Mouse (Mus musculus) hindbrain, embryonic 12.5 days (tissue): ENCODE measurements around the gene Nfyb. TPM values are rescaled to one million over a fixed set of nuclear protein-coding genes. Genes with fewer than 3 reads are reported as not detected.

Experiments used
- ATAC-seq: fragments of 200-750 bp; cut with Nextera tagmentation; 2 replicates; pipeline ENCODE4 v1.8.0; 2017; ENCODE audit warnings: moderate TSS enrichment; ENCODE audit not compliant: low FRiP score
- H3K27ac ChIP-seq: fragments of 300-500 bp; sonication (generic); 2 replicates; pipeline ENCODE4 v1.5.1; 2016; ENCODE audit warnings: mild to moderate bottlenecking
- H3K27me3 ChIP-seq: fragments of 300-500 bp; sonication (generic); 2 replicates; pipeline ENCODE4 v1.6.1; 2016; ENCODE audit warnings: mild to moderate bottlenecking
- H3K36me3 ChIP-seq: fragments of 300-500 bp; sonication (generic); 2 replicates; pipeline ENCODE4 v1.6.1; 2016; ENCODE audit warnings: mild to moderate bottlenecking
- H3K4me1 ChIP-seq: fragments of 300-500 bp; sonication (generic); 2 replicates; pipeline ENCODE4 v1.6.1; 2016
- H3K4me2 ChIP-seq: fragments of 300-500 bp; sonication (generic); replicated peaks from 2 replicates; pipeline ENCODE4 v1.6.1; 2016; ENCODE audit warnings: mild to moderate bottlenecking
- H3K4me3 ChIP-seq: fragments of 300-500 bp; sonication (generic); 2 replicates; pipeline ENCODE4 v1.5.1; 2016; ENCODE audit warnings: mild to moderate bottlenecking
- H3K9ac ChIP-seq: fragments of 300-500 bp; sonication (generic); 2 replicates; pipeline ENCODE4 v1.6.1; 2016; ENCODE audit warnings: mild to moderate bottlenecking, moderate library complexity
- H3K9me3 ChIP-seq: fragments of 300-500 bp; sonication (generic); replicated peaks from 2 replicates; pipeline ENCODE4 v1.6.1; 2016; ENCODE audit warnings: mild to moderate bottlenecking
- WGBS: fragments of 180-500 bp; shearing (Covaris S2); methylation state at CpG from one replicate; pipeline ENCODE4 v1.1.7; 2016; 5-methylcytosine and 5-hydroxymethylcytosine counted together
- polyA plus RNA-seq: library from polyadenylated mRNA; unstranded; fragments of >200 nt; fragmentation: Nextera tagmentation; extraction: Ambion mirVana; gene quantifications from 2 replicates; pipeline ENCODE4 v1.2.1, GENCODE M21; 2016

Gene Nfyb
- 54.9 and 59.2 TPM in 2 replicates for polyA plus RNA-seq

GRCm38 (mm10) chr10:82763840-82764631 is at the start of gene Nfyb:
Gene Nfyb (minus strand): TSS chr10:82764144.
- WGBS: 2% methylated on average over 59 of the region's 68 CpGs
- H3K9ac ChIP-seq: peak within 1 kb of the TSS; percentile 100
- no peaks in the 10 kb centered on the region for H3K27me3 ChIP-seq
- H3K4me1 ChIP-seq: peaks cover 31% of the 10 kb centered on the region
- H3K9me3 ChIP-seq: no peaks in the 10 kb centered on the region
- peak; percentile 97 for ATAC-seq
- H3K4me2 ChIP-seq: peak within 1 kb of the TSS; percentile 76
- H3K4me3 ChIP-seq: peak within 1 kb of the TSS; percentile 98
- H3K36me3 ChIP-seq: peaks cover 21% of the 10 kb centered on the region
- peak within 1 kb of the TSS; percentile 100 for H3K27ac ChIP-seq

- no peak overlapping the region for H3K27ac ChIP-seq
- ATAC-seq: peak; percentile 76
- 6% methylated on average over 29 of the region's 52 CpGs for WGBS
- H3K4me3 ChIP-seq: peak overlapping the region; percentile 47
- H3K36me3 ChIP-seq: no peaks in the 10 kb centered on the region
- peak overlapping the region; percentile 58 for H3K4me2 ChIP-seq
- H3K27me3 ChIP-seq: no peaks in the 10 kb centered on the region
- peak overlapping the region; percentile 41 for H3K9ac ChIP-seq
- peaks cover 21% of the 10 kb centered on the region; the same call in 1 of the 2 replicates for H3K4me1 ChIP-seq
- H3K9me3 ChIP-seq: no peaks in the 10 kb centered on the region
Measured at GRCm38 (mm10) chr10:82811855-82812431, 48.0 kb upstream of the Nfyb start.

GRCm38 (mm10) chr10:82809352-82809751 is 45.4 kb upstream of the Nfyb start:
- Histone ChIP-seq H3K4me2 (no peak overlapping the region), H3K4me1 (peaks cover 17% of the 10 kb centered on the region; the same call in 1 of the 2 replicates), H3K36me3 (no peaks in the 10 kb centered on the region), H3K4me3 (no peak overlapping the region), H3K9ac (no peak overlapping the region), H3K27ac (no peak overlapping the region), H3K27me3 (no peaks in the 10 kb centered on the region), H3K9me3 (no peaks in the 10 kb centered on the region)
- no peak for ATAC-seq
- 9% methylated on average over 3 of the region's 3 CpGs for WGBS

GRCm38 (mm10) chr10:82808891-82809290 is 44.9 kb upstream of the Nfyb start:
- no peak overlapping the region for H3K9ac ChIP-seq
- no peaks in the 10 kb centered on the region for H3K9me3 ChIP-seq
- no peak for ATAC-seq
- H3K27ac ChIP-seq: no peak overlapping the region
- H3K27me3 ChIP-seq: no peaks in the 10 kb centered on the region
- no peak overlapping the region for H3K4me2 ChIP-seq
- no peak overlapping the region for H3K4me3 ChIP-seq
- no peaks in the 10 kb centered on the region for H3K36me3 ChIP-seq
- 74% methylated on average over 8 of the region's 8 CpGs for WGBS
- H3K4me1 ChIP-seq: peaks cover 12% of the 10 kb centered on the region; the same call in 1 of the 2 replicates

- no peak overlapping the region for H3K27ac ChIP-seq
- ATAC-seq: no peak
- no peak overlapping the region for H3K4me2 ChIP-seq
- no peaks in the 10 kb centered on the region for H3K36me3 ChIP-seq
- 48% methylated on average over 6 of the region's 6 CpGs for WGBS
- H3K9ac ChIP-seq: no peak overlapping the region
- peaks cover 9% of the 10 kb centered on the region; the same call in 1 of the 2 replicates for H3K4me1 ChIP-seq
- no peak overlapping the region for H3K4me3 ChIP-seq
- no peaks in the 10 kb centered on the region for H3K9me3 ChIP-seq
- H3K27me3 ChIP-seq: no peaks in the 10 kb centered on the region
Measured at GRCm38 (mm10) chr10:82808155-82808554, 44.2 kb upstream of the Nfyb start.

DNA sequence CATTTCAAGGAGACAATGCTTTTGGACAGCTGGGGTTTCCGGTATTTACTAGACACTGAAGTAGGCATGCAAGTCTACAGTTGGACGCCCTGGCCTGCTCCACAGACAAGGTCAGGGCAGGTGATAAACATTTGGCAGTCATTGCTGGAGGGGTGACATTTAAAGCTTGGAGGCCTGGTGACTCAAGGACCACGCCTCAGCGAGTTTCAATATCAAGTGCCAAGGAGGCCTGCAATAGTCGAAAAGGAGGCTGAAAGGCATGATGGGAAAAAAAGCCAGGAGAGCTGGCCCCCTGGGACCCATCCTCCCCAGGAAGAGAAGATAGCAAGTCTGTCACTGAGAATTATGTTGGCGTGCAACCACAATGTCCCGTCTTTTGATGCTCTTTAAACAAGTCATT is 43.3 kb upstream of the Nfyb start:
- Histone ChIP-seq H3K27me3 (no peaks in the 10 kb centered on the region), H3K4me2 (no peak overlapping the region), H3K27ac (no peak overlapping the region), H3K9me3 (no peaks in the 10 kb centered on the region), H3K4me3 (no peak overlapping the region), H3K9ac (no peak overlapping the region), H3K36me3 (no peaks in the 10 kb centered on the region), H3K4me1 (peaks cover 9% of the 10 kb centered on the region; the same call in 1 of the 2 replicates)
- ATAC-seq: no peak
- WGBS: 79% methylated on average over 7 of the region's 7 CpGs

DNA sequence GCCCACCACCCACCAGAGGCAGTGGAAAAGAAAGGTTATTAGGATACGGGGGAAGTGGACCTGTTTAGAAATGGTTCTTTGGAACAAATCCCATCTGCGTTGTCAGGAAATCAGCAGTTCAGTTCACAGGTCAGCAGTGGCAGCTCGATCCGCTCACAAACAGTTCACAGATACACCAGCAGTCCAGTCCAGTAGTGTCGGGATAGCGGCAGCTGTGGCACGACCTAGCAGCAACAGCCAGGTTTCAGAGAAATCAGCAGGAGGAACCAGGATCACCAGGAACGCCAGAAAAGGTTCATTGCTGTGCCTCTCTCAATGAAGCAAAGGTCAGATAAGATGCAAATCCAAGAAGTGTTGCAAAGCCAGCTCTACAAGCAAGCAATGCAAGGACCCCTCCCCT is 42.5 kb upstream of the Nfyb start:
- H3K27me3 ChIP-seq: no peaks in the 10 kb centered on the region
- ATAC-seq: no peak
- H3K9me3 ChIP-seq: no peaks in the 10 kb centered on the region
- H3K4me2 ChIP-seq: no peak overlapping the region
- no peak overlapping the region for H3K4me3 ChIP-seq
- peaks cover 9% of the 10 kb centered on the region; the same call in 1 of the 2 replicates for H3K4me1 ChIP-seq
- no peak overlapping the region for H3K9ac ChIP-seq
- no peaks in the 10 kb centered on the region for H3K36me3 ChIP-seq
- 80% methylated on average over 8 of the region's 8 CpGs for WGBS
- no peak overlapping the region for H3K27ac ChIP-seq

DNA sequence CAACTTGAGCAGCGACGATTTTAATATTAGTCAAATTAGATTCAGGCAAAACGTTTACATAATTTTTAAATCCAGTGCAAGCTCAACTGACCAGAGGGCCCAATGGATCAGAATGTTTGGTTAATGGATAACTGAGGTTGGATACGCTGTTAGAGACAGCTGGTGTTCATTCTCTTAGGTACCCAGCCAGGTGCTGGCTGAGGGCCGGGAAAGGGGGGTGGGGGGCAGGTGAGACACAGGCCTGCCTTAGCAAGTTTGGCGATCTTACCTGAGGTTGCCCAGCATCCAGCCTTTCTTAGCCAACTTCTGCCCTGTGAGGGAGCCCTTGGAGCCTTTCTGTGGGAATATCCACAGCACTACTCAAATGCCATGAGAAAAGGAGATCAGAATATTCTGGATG is 41.2 kb upstream of the Nfyb start:
- Histone ChIP-seq H3K36me3 (no peaks in the 10 kb centered on the region), H3K27ac (no peak overlapping the region), H3K9ac (no peak overlapping the region), H3K9me3 (no peaks in the 10 kb centered on the region), H3K4me1 (peaks cover 9% of the 10 kb centered on the region; the same call in 1 of the 2 replicates), H3K27me3 (no peaks in the 10 kb centered on the region), H3K4me3 (no peak overlapping the region), H3K4me2 (no peak overlapping the region)
- WGBS: 91% methylated on average over 6 of the region's 6 CpGs
- no peak for ATAC-seq

- Histone ChIP-seq H3K4me1 (peaks cover 6% of the 10 kb centered on the region; the same call in 1 of the 2 replicates), H3K4me2 (no peak overlapping the region), H3K36me3 (no peaks in the 10 kb centered on the region), H3K9ac (no peak overlapping the region), H3K9me3 (no peaks in the 10 kb centered on the region), H3K27me3 (no peaks in the 10 kb centered on the region), H3K27ac (no peak overlapping the region), H3K4me3 (no peak overlapping the region)
- no peak for ATAC-seq
- WGBS: 63% methylated on average over 3 of the region's 3 CpGs
Measured at GRCm38 (mm10) chr10:82804396-82804795, 40.5 kb upstream of the Nfyb start.

GRCm38 (mm10) chr10:82800094-82800493 is 36.1 kb upstream of the Nfyb start:
- Histone ChIP-seq H3K27ac (no peak overlapping the region), H3K9me3 (no peaks in the 10 kb centered on the region), H3K27me3 (no peaks in the 10 kb centered on the region), H3K4me2 (no peak overlapping the region), H3K36me3 (no peaks in the 10 kb centered on the region), H3K9ac (no peak overlapping the region), H3K4me1 (peaks cover 8% of the 10 kb centered on the region; the same call in 1 of the 2 replicates), H3K4me3 (no peak overlapping the region)
- 87% methylated on average over 5 of the region's 5 CpGs for WGBS
- ATAC-seq: no peak

DNA sequence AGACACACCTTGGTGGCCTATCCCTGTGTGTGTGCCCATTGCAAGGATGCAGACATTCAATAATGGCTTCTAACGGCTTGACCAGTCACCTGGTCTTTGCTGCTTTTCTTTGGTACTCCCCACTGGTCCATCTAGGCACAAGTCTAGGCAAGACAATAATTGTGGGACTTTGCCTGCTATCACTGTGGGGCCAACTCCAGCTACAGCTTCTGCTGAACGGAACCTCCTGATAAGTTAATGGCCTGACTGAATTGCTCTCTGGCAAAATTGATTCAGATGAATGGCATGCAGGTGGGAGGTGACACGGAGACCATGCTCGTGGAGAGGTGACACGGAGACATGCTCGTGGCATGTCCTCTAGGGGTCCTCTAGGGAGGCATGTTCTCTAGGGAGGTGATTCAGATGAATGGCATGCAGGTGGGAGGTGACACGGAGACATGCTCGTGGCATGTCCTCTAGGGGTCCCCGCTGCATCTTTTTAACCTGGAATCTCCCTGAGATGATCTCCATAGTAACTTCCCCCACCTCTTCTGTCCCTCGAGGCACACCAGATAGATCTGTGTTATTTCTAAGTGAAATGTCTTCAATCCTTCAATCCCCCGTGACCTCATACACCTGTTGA is 34.5 kb upstream of the Nfyb start:
- Histone ChIP-seq H3K4me2 (no peak overlapping the region), H3K27me3 (no peaks in the 10 kb centered on the region), H3K27ac (no peak overlapping the region), H3K36me3 (no peaks in the 10 kb centered on the region), H3K4me1 (peaks cover 9% of the 10 kb centered on the region; the same call in 1 of the 2 replicates), H3K9me3 (no peaks in the 10 kb centered on the region), H3K4me3 (no peak overlapping the region), H3K9ac (no peak overlapping the region)
- 66% methylated on average over 11 of the region's 11 CpGs for WGBS
- no peak for ATAC-seq

GRCm38 (mm10) chr10:82797119-82797491 is 33.2 kb upstream of the Nfyb start:
- WGBS: 85% methylated on average over 4 of the region's 4 CpGs

More at GRCm38 (mm10) chr10:82797119-82797491, 33.2 kb upstream of the Nfyb start:
- Histone ChIP-seq H3K4me2 (no peak overlapping the region), H3K27me3 (no peaks in the 10 kb centered on the region), H3K9ac (no peak overlapping the region), H3K27ac (no peak overlapping the region), H3K4me3 (no peak overlapping the region), H3K9me3 (no peaks in the 10 kb centered on the region), H3K36me3 (no peaks in the 10 kb centered on the region), H3K4me1 (peaks cover 9% of the 10 kb centered on the region; the same call in 1 of the 2 replicates)
- ATAC-seq: no peak
